Mouse (Mus musculus): Measurements from ENCODE around the gene Scrn2. TPM values are rescaled to one million over a fixed set of nuclear protein-coding genes. Genes with fewer than 3 reads are reported as not detected.
A peak's percentile ranks its signal among the peaks of the same experiment; 100 is the strongest.

Gene Scrn2
- polyA plus RNA-seq, 1 experiment from 2014 or later, result 29.9 TPM

GRCm38 (mm10) chr11:97041022-97041899 is 11.5 kb downstream of the Scrn2 start, which contains the start of the genes Lrrc46 and Mrpl10:
Lrrc46 (minus strand) TSS chr11:97041407.
Mrpl10 (plus strand) TSS chr11:97041560.
- Histone ChIP-seq H3K4me2 (replicated peaks; ENCODE audit: low read depth, low read length) (peak within 1 kb of the TSS; percentile 86), H3K9me3 (ENCODE audit: control insufficient read depth, low read length) (no peaks in the 10 kb centered on the region), H3K36me3 (ENCODE audit: control insufficient read depth, insufficient read depth, low read length) (peaks cover 10% of the 10 kb centered on the region; the same call in 1 of the 2 replicates), H3K9ac (ENCODE audit: low read depth, low read length) (peak within 1 kb of the TSS; percentile 73), H3K4me1 (ENCODE audit: control insufficient read depth, insufficient read depth, low read length) (peaks cover 8% of the 10 kb centered on the region), H3K27ac (ENCODE audit: low read depth, low read length) (no peak within 1 kb of the TSS), H3K4me3 (ENCODE audit: low read length) (peak within 1 kb of the TSS; percentile 86), H3K27me3 (ENCODE audit: control insufficient read depth, insufficient read depth, low read length) (no peaks in the 10 kb centered on the region)
- ATAC-seq (ENCODE audit: low FRiP score, low TSS enrichment), result peak; percentile 92
- WGBS, result under 1% methylated on average over 48 of the region's 48 CpGs

- no peak for ATAC-seq (ENCODE audit: low FRiP score, low TSS enrichment)
- Histone ChIP-seq H3K4me2 (replicated peaks; ENCODE audit: low read depth, low read length) (no peak overlapping the region), H3K4me1 (ENCODE audit: control insufficient read depth, insufficient read depth, low read length) (peaks cover 8% of the 10 kb centered on the region), H3K9me3 (ENCODE audit: control insufficient read depth, low read length) (no peaks in the 10 kb centered on the region), H3K27ac (ENCODE audit: low read depth, low read length) (no peak overlapping the region), H3K27me3 (ENCODE audit: control insufficient read depth, insufficient read depth, low read length) (no peaks in the 10 kb centered on the region), H3K4me3 (ENCODE audit: low read length) (no peak overlapping the region), H3K9ac (ENCODE audit: low read depth, low read length) (no peak overlapping the region), H3K36me3 (ENCODE audit: control insufficient read depth, insufficient read depth, low read length) (peaks cover 32% of the 10 kb centered on the region)
- 94% methylated on average over 8 of the region's 8 CpGs for WGBS
Measured at GRCm38 (mm10) chr11:97044902-97045301, 15.2 kb downstream of the Scrn2 start.

GRCm38 (mm10) chr11:97045861-97046260 is 16.1 kb downstream of the Scrn2 start:
- no peak for ATAC-seq (ENCODE audit: low FRiP score, low TSS enrichment)

GRCm38 (mm10) chr11:97048090-97048650 is 18.4 kb downstream of the Scrn2 start:
- peaks cover 37% of the 10 kb centered on the region for H3K36me3 ChIP-seq (ENCODE audit: control insufficient read depth, insufficient read depth, low read length)
- peaks cover 13% of the 10 kb centered on the region for H3K4me1 ChIP-seq (ENCODE audit: control insufficient read depth, insufficient read depth, low read length)
- no peak overlapping the region for H3K4me2 ChIP-seq (replicated peaks; ENCODE audit: low read depth, low read length)
- no peaks in the 10 kb centered on the region for H3K27me3 ChIP-seq (ENCODE audit: control insufficient read depth, insufficient read depth, low read length)
- 87% methylated on average over 8 of the region's 8 CpGs for WGBS
- no peaks in the 10 kb centered on the region for H3K9me3 ChIP-seq (ENCODE audit: control insufficient read depth, low read length)
- no peak overlapping the region for H3K9ac ChIP-seq (ENCODE audit: low read depth, low read length)
- H3K27ac ChIP-seq (ENCODE audit: low read depth, low read length), result no peak overlapping the region
- H3K4me3 ChIP-seq (ENCODE audit: low read length), result no peak overlapping the region
- ATAC-seq (ENCODE audit: low FRiP score, low TSS enrichment), result no peak

More at GRCm38 (mm10) chr11:97045861-97046260, 16.1 kb downstream of the Scrn2 start:
- Histone ChIP-seq H3K4me3 (ENCODE audit: low read length) (no peak overlapping the region), H3K4me1 (ENCODE audit: control insufficient read depth, insufficient read depth, low read length) (peaks cover 13% of the 10 kb centered on the region), H3K4me2 (replicated peaks; ENCODE audit: low read depth, low read length) (no peak overlapping the region), H3K9me3 (ENCODE audit: control insufficient read depth, low read length) (no peaks in the 10 kb centered on the region), H3K9ac (ENCODE audit: low read depth, low read length) (no peak overlapping the region), H3K27me3 (ENCODE audit: control insufficient read depth, insufficient read depth, low read length) (no peaks in the 10 kb centered on the region), H3K27ac (ENCODE audit: low read depth, low read length) (no peak overlapping the region), H3K36me3 (ENCODE audit: control insufficient read depth, insufficient read depth, low read length) (peaks cover 32% of the 10 kb centered on the region)
- WGBS, result 84% methylated on average over 7 of the region's 7 CpGs

GRCm38 (mm10) chr11:97049492-97050085 is 19.9 kb downstream of the Scrn2 start:
- peaks cover 44% of the 10 kb centered on the region for H3K36me3 ChIP-seq (ENCODE audit: control insufficient read depth, insufficient read depth, low read length)
- ATAC-seq (ENCODE audit: low FRiP score, low TSS enrichment), result no peak
- H3K4me2 ChIP-seq (replicated peaks; ENCODE audit: low read depth, low read length), result no peak overlapping the region
- H3K4me3 ChIP-seq (ENCODE audit: low read length), result no peak overlapping the region
- H3K4me1 ChIP-seq (ENCODE audit: control insufficient read depth, insufficient read depth, low read length), result peaks cover 13% of the 10 kb centered on the region
- no peak overlapping the region for H3K27ac ChIP-seq (ENCODE audit: low read depth, low read length)
- 87% methylated on average over 6 of the region's 6 CpGs for WGBS
- no peak overlapping the region; the same call in 1 of the 2 replicates for H3K9ac ChIP-seq (ENCODE audit: low read depth, low read length)
- no peaks in the 10 kb centered on the region for H3K27me3 ChIP-seq (ENCODE audit: control insufficient read depth, insufficient read depth, low read length)
- no peaks in the 10 kb centered on the region for H3K9me3 ChIP-seq (ENCODE audit: control insufficient read depth, low read length)

DNA sequence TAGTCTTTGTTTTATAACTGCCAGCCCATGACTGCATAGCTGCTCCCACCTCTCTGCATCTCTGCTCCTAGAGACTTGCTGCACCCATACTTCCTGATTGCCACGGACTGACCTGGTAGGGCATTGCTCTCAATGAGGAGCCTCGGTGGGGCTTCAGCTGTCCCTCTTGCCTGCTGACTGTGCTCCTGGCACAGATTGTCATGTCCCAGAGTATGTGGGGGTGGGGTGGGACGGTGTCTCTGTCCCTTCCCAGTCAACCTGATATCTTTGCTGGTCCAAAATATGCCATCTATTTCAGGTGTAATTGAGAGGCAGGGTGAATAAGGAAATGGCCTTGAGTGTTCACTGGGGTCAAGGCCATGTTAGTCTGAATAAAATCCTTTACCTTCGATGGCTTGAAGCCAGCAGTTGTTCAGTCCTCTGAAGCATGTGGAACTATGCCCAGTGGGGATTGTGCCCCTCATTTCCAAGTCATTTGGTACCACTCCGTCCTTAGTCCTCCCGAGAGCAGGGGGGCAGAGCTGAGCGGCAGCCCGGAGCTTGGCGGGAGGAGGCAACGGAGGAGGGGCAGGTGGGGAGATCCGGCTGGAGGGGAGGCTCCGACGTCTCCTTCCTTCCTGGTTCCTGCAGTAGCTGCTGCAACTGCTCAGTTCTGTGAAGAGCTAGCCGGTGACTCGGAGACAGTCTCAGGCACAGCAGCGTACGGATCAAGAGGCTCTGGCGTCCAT is 20.6 kb downstream of the Scrn2 start, which contains the start of gene Osbpl7:
Osbpl7 (plus strand) TSS at position 413 of the 728 bp plus-strand sequence.
- peak within 1 kb of the TSS; percentile 79 for H3K4me3 ChIP-seq (ENCODE audit: low read length)
- 5% methylated on average over 18 of the region's 18 CpGs for WGBS
- peak within 1 kb of the TSS; percentile 85 for H3K4me2 ChIP-seq (replicated peaks; ENCODE audit: low read depth, low read length)
- H3K27ac ChIP-seq (ENCODE audit: low read depth, low read length), result no peak within 1 kb of the TSS
- no peaks in the 10 kb centered on the region for H3K27me3 ChIP-seq (ENCODE audit: control insufficient read depth, insufficient read depth, low read length)
- H3K9ac ChIP-seq (ENCODE audit: low read depth, low read length), result peak within 1 kb of the TSS; percentile 77
- peaks cover 43% of the 10 kb centered on the region for H3K36me3 ChIP-seq (ENCODE audit: control insufficient read depth, insufficient read depth, low read length)
- no peaks in the 10 kb centered on the region for H3K9me3 ChIP-seq (ENCODE audit: control insufficient read depth, low read length)
- H3K4me1 ChIP-seq (ENCODE audit: control insufficient read depth, insufficient read depth, low read length), result peaks cover 13% of the 10 kb centered on the region
- ATAC-seq (ENCODE audit: low FRiP score, low TSS enrichment), result peak; percentile 78

GRCm38 (mm10) chr11:97050944-97051586 is 21.3 kb downstream of the Scrn2 start:
- H3K9ac ChIP-seq (ENCODE audit: low read depth, low read length), result peak overlapping the region; percentile 77
- no peaks in the 10 kb centered on the region for H3K9me3 ChIP-seq (ENCODE audit: control insufficient read depth, low read length)
- peak overlapping the region; percentile 85 for H3K4me2 ChIP-seq (replicated peaks; ENCODE audit: low read depth, low read length)
- no peak for ATAC-seq (ENCODE audit: low FRiP score, low TSS enrichment)
- peaks cover 47% of the 10 kb centered on the region for H3K36me3 ChIP-seq (ENCODE audit: control insufficient read depth, insufficient read depth, low read length)
- H3K27me3 ChIP-seq (ENCODE audit: control insufficient read depth, insufficient read depth, low read length), result no peaks in the 10 kb centered on the region
- peak overlapping the region; percentile 79 for H3K4me3 ChIP-seq (ENCODE audit: low read length)
- H3K27ac ChIP-seq (ENCODE audit: low read depth, low read length), result no peak overlapping the region
- WGBS, result 28% methylated on average over 13 of the region's 13 CpGs
- peaks cover 13% of the 10 kb centered on the region for H3K4me1 ChIP-seq (ENCODE audit: control insufficient read depth, insufficient read depth, low read length)

GRCm38 (mm10) chr11:97052219-97052646 is 22.5 kb downstream of the Scrn2 start:
- no peak for ATAC-seq (ENCODE audit: low FRiP score, low TSS enrichment)
- Histone ChIP-seq H3K4me1 (ENCODE audit: control insufficient read depth, insufficient read depth, low read length) (peaks cover 13% of the 10 kb centered on the region), H3K4me3 (ENCODE audit: low read length) (no peak overlapping the region), H3K9ac (ENCODE audit: low read depth, low read length) (no peak overlapping the region), H3K27ac (ENCODE audit: low read depth, low read length) (no peak overlapping the region), H3K4me2 (replicated peaks; ENCODE audit: low read depth, low read length) (0 out of 2 replicates have a peak overlapping the region, but pooled peaks have one; percentile 15), H3K36me3 (ENCODE audit: control insufficient read depth, insufficient read depth, low read length) (peaks cover 46% of the 10 kb centered on the region), H3K9me3 (ENCODE audit: control insufficient read depth, low read length) (no peaks in the 10 kb centered on the region), H3K27me3 (ENCODE audit: control insufficient read depth, insufficient read depth, low read length) (no peaks in the 10 kb centered on the region)
- WGBS, result 23% methylated on average over 11 of the region's 11 CpGs
